Comparison of ENCODE assay signal across 21 mouse cellular contexts in the genomic region with DNA sequence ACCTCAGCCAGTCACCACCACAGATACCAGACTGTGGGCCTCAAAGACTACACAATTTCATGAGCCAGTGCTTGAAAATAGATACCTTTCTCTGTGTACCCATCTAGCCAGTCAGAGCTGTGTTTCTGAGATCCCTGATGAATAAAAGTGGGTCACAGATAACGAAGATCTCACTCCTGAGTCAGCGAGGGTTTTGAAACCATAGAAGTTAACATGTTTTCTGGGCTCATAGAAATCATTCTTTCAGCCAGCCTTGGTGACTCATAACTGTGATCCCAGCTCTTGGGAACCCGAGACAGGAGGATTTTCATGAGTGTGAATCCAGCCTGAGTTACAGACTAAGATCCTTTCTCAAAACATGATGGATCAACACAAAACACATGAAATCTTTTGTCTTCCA.
A peak's percentile ranks its signal among the peaks of the same experiment; 100 is the strongest.
DNase-seq lines count a peak whose midpoint lies in the region; ATAC-seq and TF ChIP-seq lines count a peak whose summit lies in the region.
"Had no signal": no experiment of that assay in that cellular context is flagged by ENCODE, and none has a peak within 500 bp of the region (broad histone marks: within the 10 kb centered on the region; RNA-seq: fewer than 3 reads in every experiment).

No protein-coding gene starts in this region.

- ATAC-seq in frontal cortex, adult (ENCODE audit: low TSS enrichment) = peak; percentile 88
- ATAC-seq in intestine, postnatal 0 days = no peak
- ATAC-seq: forebrain, embryonic 13.5 days; forebrain, embryonic 15.5 days; forebrain, postnatal 0 days had no signal

- no peaks in the 10 kb centered on the region for H3K9me3 ChIP-seq in intestine, postnatal 0 days (ENCODE audit: control insufficient read depth)
- no peaks in the 10 kb centered on the region for H3K9me3 ChIP-seq in embryonic facial prominence, embryonic 10.5 days
- H3K9me3 ChIP-seq: embryonic facial prominence, embryonic 13.5 days; embryonic facial prominence, embryonic 15.5 days; forebrain, embryonic 13.5 days; forebrain, embryonic 15.5 days had no signal

- no peak for DNase-seq in frontal cortex, postnatal 36 days (ENCODE audit: low spot score in 2 of 2)
- DNase-seq in 3T3-L1 (ENCODE audit: low read depth, low spot score) = peak; percentile 31
- DNase-seq in Muller cell, postnatal 12 days (ENCODE audit: inconsistent ontology term) = peak; percentile 73
- DNase-seq in brain, adult 2 months (ENCODE audit: low read depth, low spot score) = peak; percentile 59
- no peak for DNase-seq in ovary, adult 18-20 months (ENCODE audit: low spot score)
- no peak for DNase-seq in embryonic facial prominence, embryonic 10.5 days (ENCODE audit: low spot score)
- DNase-seq: adrenal gland, postnatal 10 days; adrenal gland, postnatal 25 days; B cell, adult 2 months; cerebellum, adult 11-12 months; cerebellum, adult 2 months; cerebellum, adult 9-10 months; cerebellum, postnatal 10 days; cerebellum, postnatal 25 days; forebrain, postnatal 0 days had no signal

- no peak for TF ChIP-seq CTCF in intestine, postnatal 0 days (IDR thresholded peaks at IDR 0.05; ENCODE audit: low read depth)

- H3K4me1 ChIP-seq in intestine, postnatal 0 days (replicated peaks; ENCODE audit: control insufficient read depth, insufficient read depth, low read length) = no peaks in the 10 kb centered on the region; the same call in 1 of the 2 replicates
- H3K4me1 ChIP-seq in embryonic facial prominence, embryonic 10.5 days = peaks cover under 1% of the 10 kb centered on the region
- H3K4me1 ChIP-seq: embryonic facial prominence, embryonic 13.5 days; embryonic facial prominence, embryonic 15.5 days; forebrain, embryonic 15.5 days had no signal

- H3K27ac ChIP-seq in intestine, postnatal 0 days (ENCODE audit: low read depth, low read length) = no peak overlapping the region
- no peak overlapping the region for H3K27ac ChIP-seq in embryonic facial prominence, embryonic 10.5 days (replicated peaks)
- H3K27ac ChIP-seq: embryonic facial prominence, embryonic 13.5 days; embryonic facial prominence, embryonic 15.5 days; forebrain, embryonic 13.5 days; forebrain, embryonic 15.5 days had no signal

- no peak overlapping the region for H3K4me3 ChIP-seq in intestine, postnatal 0 days (ENCODE audit: low read depth, low read length)
- H3K4me3 ChIP-seq in embryonic facial prominence, embryonic 10.5 days = no peak overlapping the region
- H3K4me3 ChIP-seq: embryonic facial prominence, embryonic 13.5 days; embryonic facial prominence, embryonic 15.5 days; forebrain, embryonic 13.5 days; forebrain, embryonic 15.5 days had no signal

- no peak overlapping the region for H3K9ac ChIP-seq in intestine, postnatal 0 days (ENCODE audit: low read depth, low read length)
- H3K9ac ChIP-seq: embryonic facial prominence, embryonic 13.5 days; embryonic facial prominence, embryonic 15.5 days; forebrain, embryonic 13.5 days; forebrain, embryonic 15.5 days; forebrain, postnatal 0 days had no signal

- no peaks in the 10 kb centered on the region for H3K27me3 ChIP-seq in intestine, postnatal 0 days (replicated peaks; ENCODE audit: control insufficient read depth, insufficient read depth, low read length)
- no peaks in the 10 kb centered on the region for H3K27me3 ChIP-seq in embryonic facial prominence, embryonic 10.5 days (replicated peaks; ENCODE audit: low read depth, poor library complexity, severe bottlenecking)
- H3K27me3 ChIP-seq: embryonic facial prominence, embryonic 13.5 days; embryonic facial prominence, embryonic 15.5 days; forebrain, embryonic 13.5 days; forebrain, embryonic 15.5 days had no signal

- no peak overlapping the region for H3K4me2 ChIP-seq in intestine, postnatal 0 days (replicated peaks; ENCODE audit: low read depth)
- H3K4me2 ChIP-seq: embryonic facial prominence, embryonic 13.5 days; embryonic facial prominence, embryonic 15.5 days; forebrain, embryonic 13.5 days; forebrain, embryonic 15.5 days had no signal

- no peaks in the 10 kb centered on the region for H3K36me3 ChIP-seq in intestine, postnatal 0 days (ENCODE audit: control insufficient read depth, insufficient read depth)
- H3K36me3 ChIP-seq in embryonic facial prominence, embryonic 10.5 days (replicated peaks) = no peaks in the 10 kb centered on the region
- H3K36me3 ChIP-seq: embryonic facial prominence, embryonic 13.5 days; embryonic facial prominence, embryonic 15.5 days; forebrain, embryonic 15.5 days had no signal

- 88% methylated on average over 3 of the region's 3 CpGs for WGBS in intestine, postnatal 0 days
- WGBS in embryonic facial prominence, embryonic 10.5 days = 89% methylated on average over 3 of the region's 3 CpGs

Comparison
In these comparisons a context has a peak if more than half of its experiments do, and no peak if none do; other contexts are left out.
1. DNase-seq: peak in 3T3-L1 (single experiment), Muller cell, postnatal 12 days (single experiment) and brain, adult 2 months (single experiment); none in frontal cortex, postnatal 36 days (0 of 2), ovary, adult 18-20 months (single experiment) and embryonic facial prominence, embryonic 10.5 days (single experiment).